Mouse (Mus musculus) ES-E14 (cell line): Measurements from ENCODE around the gene Srsf3.

Experiments
- CHD2 ChIP-seq: IDR thresholded peaks from 2 replicates; pipeline ENCODE4 v1.6.1; 2014; ENCODE audit warnings: mild to moderate bottlenecking, low read depth, low read length, inconsistent platforms
- HCFC1 ChIP-seq: IDR thresholded peaks from 2 replicates; pipeline ENCODE4 v1.6.1; 2012; ENCODE audit warnings: low read length, inconsistent platforms, borderline replicate concordance; ENCODE audit not compliant: insufficient read depth
- MAFK ChIP-seq: IDR thresholded peaks from 2 replicates; pipeline ENCODE4 v1.6.1; 2014; ENCODE audit warnings: mild to moderate bottlenecking, low read depth, low read length, inconsistent platforms; ENCODE audit not compliant: insufficient read depth
- ZC3H11A ChIP-seq: IDR thresholded peaks from 2 replicates; pipeline ENCODE4 v1.6.1; 2012; ENCODE audit warnings: low read depth, mild to moderate bottlenecking, inconsistent platforms, low read length, borderline replicate concordance
- ZNF384 ChIP-seq: IDR thresholded peaks from 2 replicates; pipeline ENCODE4 v1.6.1; 2012; ENCODE audit warnings: low read depth, low read length, inconsistent platforms

- TF ChIP-seq ZC3H11A (no peak), MAFK (no peak), CHD2 (0 out of 2 replicates have a peak, but pooled peaks have one; percentile 49), HCFC1 (no peak), ZNF384 (no peak)
These were observed 48.6 kb downstream of the Srsf3 start for GRCm38 (mm10) chr17:29080758-29081617.
